Mouse (Mus musculus) cerebellum, postnatal 10 days (tissue): ENCODE results near the gene Epb41.

Experiments used
- DNase-seq, 2 experiments: peaks; one replicate each; pipeline ENCODE4 v3.0.0; 2021; ENCODE audit warnings: mixed read lengths in 2 of 2

Epb41 gene

DNA sequence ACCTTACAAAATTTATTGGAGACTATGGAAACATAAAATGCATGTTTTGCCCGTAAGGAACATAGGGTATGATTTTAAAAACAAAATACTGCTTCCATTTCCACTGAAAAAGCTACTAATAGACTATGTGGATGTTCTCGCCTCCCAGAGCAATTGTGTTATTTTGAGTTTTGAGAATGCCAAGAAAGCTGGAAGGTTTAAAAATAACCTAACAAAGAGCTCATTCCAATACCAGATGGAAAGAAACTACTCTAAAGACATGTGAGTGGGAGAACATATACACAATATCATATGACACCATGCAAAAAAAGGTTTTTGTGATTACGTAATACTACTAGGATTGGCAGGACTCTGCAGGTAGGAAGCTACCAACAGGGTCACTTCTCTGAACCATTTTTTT, 31.4 kb downstream of the Epb41 start:
- DNase-seq = no peak

DNA sequence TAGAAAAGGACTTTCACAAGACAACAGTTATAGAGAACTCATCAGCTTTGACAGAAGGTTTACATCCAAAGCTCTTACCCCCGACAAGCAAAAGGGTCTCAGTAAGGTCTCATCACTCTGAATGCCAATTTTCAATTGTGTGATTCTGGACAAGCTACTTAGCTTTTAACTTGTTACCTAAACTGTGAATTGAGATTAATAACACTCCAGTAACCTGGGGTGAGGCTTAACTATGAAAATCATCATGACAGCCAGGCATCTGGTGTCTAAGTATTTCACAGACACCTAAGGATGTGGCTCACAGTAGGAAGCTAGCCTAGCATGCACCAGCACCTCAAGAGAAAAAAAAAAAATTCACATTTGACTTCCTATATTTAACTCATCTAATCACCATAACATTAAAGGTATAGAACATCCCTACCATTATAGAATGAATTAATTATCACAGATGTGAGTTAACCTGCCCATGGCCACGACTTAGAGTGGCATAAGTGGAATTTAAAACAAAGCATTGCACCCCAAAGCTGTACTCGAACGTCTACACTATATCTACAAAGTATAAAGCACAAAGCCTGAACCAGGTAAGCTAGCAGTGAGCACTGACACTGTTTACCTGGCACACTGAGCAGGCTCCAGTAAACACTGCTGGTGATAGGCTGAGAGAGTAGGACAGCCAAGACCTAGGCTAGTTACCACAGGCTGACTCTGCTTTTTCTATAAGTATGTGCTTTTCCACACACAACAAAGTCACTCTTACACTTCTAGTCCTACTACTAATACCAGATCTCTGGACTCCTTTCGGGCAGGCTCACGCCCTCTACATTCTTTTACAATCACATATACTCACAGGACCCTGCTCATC, 33.4 kb downstream of the Epb41 start:
- no peak for DNase-seq

GRCm38 (mm10) chr4:132039975-132040645, 35.0 kb downstream of the Epb41 start:
- no peak for DNase-seq

GRCm38 (mm10) chr4:132039521-132039920, 35.6 kb downstream of the Epb41 start:
- DNase-seq = no peak

DNA sequence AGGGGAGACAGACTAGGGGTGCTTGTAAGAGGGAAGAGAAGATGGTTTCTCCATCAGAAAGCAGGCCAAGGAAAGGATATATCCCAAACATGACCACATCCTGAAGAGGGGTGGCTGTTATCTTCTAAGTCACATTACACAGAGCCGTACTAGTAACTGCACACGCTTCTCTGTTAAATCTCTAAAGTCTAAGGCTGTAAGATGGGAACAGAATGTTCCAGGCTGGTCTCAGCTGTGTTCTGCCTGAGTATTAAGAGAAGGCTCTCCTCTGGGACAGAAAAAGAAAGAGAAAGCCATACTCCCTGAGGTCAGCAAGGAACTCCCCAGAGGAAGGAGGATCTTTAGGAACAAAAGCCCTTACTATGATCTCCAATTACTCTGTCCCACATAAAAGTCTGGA, 36.3 kb downstream of the Epb41 start:
- no peak for DNase-seq

DNA sequence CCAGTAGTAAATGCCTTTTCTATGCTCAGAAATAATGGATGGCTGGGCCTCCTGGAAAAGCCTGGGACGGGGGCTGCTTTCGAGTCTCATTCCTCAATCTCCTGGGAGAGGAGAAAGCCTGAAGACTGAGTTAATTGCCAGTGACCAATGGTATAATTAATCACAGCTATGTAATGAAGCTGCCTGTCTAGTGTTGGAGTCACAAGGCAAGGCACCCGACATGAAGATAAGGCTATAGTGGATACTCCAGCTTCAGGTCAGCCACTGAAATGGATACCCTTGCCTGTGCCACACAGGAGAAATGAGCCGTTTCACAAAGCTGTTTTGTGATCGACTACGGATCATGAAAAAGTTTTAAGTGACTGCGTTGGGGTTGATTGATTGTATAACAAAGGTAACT, 37.1 kb downstream of the Epb41 start:
- DNase-seq = no peak

DNA sequence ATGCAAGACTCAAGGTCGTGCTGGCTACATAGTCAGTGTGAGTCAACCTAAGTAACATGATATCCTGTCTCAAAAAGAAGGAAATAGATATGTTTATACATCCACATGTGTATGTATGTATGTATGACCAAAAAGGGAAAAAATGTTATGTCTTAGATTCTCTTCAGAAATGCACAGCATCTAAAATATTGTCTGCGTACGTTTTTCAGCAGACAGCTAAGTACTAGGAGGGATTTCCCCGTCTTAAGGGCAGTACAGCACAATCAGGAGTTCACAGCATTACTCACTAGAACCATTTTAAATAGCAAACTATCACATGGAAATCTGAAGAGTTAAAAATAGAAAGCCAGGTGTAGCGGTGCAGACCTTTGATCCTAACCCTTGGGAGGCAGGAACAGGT, 38.0 kb downstream of the Epb41 start:
- no peak for DNase-seq

DNA sequence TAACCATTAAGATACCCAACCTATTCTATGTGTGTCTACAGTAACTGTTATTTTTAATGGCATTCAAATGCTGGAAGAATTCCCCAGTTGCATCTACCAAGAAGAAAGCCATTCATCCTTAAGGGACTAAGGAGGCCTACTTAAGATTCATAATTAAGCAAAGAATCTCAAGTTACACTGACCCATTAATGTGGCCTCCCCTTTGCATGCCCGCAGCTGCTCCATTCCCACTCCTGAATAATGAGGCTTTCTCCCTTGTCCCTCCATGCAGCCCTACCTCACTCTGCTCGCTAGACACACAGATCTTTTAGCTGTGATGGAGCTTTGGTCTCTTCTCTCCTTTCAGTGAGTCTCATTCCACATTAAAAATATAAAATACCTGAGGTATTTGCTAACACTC, 40.9 kb downstream of the Epb41 start:
- DNase-seq = no peak

- no peak for DNase-seq
Observed at GRCm38 (mm10) chr4:132033183-132033582, 41.9 kb downstream of the Epb41 start.

GRCm38 (mm10) chr4:132029851-132030741, 45.0 kb downstream of the Epb41 start:
- DNase-seq = no peak

DNA sequence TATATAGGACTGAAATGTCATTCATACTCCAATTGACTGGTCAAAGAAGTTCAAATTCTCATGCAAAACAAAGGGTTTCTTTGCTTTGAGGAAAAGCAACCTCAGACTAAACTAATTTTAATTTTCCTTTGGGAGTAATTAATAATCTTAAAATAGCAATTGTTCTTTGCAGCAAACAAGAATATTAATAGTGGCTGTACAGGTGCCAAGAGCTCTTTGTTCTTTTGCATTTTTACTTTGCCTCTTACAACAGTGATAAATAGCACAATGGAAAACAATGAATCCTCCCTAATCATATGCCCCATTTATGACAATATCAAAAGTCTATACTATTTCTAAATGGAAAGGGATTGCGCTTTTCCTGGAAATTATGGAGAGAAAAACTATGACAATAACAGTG, 47.3 kb downstream of the Epb41 start:
- no peak for DNase-seq

GRCm38 (mm10) chr4:132027167-132027566, 48.0 kb downstream of the Epb41 start:
- DNase-seq = no peak

DNA sequence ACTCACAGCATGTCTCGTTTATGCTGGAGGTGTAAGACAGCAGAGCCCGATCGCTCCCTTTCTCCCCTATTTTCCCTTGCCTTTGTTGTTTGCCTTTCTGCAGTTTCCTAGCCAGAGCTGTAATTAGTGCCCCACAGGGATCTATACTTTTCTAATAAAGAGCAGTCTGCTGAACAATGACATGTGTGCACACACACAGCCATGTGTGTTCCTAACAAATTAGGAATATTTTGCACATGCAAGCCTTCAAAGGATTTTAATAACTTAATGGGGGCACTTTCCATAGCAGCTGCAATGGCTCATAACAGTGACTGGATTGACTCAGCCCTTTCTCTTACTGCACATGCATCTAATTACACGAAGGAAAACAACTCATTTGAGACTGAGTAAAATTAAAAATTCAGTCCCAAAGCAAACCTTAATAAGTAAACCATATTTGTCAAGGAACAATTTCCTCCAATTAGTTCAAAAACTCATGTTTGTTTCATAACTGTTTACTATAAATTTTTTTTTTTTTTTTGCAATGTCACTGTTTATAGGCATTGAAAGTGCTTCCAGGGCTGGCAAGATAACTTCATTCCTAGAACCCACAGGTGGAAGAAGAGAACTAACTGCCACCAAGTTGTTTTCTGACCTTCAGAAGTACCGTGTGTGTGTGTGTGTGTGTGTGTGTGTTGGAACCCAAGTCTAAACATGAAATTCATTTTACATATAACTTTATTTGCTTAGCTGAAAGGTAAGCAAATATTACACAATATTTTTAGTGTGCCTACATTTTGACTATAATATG, 49.2 kb downstream of the Epb41 start:
- no peak for DNase-seq

- no peak for DNase-seq
Observed at GRCm38 (mm10) chr4:132025264-132025663, 49.9 kb downstream of the Epb41 start.

DNA sequence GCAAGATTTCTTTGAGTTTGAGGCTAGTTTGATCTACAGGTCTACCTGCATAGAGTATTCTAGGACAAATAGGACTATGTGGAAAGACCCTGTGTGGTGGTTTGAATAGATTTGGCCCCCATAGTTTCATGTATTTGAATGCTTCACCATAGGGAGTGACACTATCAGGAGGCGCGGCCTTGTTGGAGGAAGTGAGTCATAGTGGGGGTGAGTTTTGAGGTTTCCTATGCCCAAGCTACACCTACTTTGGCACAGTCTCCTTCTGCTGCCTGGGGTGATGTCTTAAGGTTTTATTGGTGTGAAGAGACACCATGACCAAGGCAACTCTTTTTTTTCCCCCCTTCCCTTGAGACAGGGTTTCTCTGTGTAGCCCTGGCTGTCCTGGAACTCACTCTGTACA, 51.3 kb downstream of the Epb41 start:
- no peak for DNase-seq

- DNase-seq = peak in 1 of 2 experiments; percentile 22
Observed at GRCm38 (mm10) chr4:132022639-132023038, 52.5 kb downstream of the Epb41 start.

- no peak for DNase-seq
Observed at GRCm38 (mm10) chr4:132021883-132022282, 53.2 kb downstream of the Epb41 start.

DNA sequence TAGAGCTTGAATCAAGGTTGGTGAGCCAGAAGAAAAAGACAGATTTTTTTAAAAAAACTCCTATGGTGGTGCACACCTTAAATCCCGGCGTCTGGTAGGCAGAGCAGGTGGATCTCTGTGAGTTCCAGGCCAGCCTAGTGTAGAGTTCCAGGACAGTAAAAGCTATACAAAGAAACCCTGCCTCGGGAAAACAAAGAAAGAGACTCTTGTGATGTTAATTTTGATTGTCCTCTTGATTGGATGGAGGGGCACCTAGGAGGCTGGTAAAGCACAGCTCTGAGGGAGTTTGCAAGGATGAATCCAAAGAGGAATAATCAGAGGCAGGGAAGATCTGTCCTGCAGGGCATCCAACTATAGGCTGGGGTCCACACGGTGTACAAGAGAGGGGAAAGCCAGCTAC, 56.6 kb downstream of the Epb41 start:
- no peak for DNase-seq

GRCm38 (mm10) chr4:132015374-132015773, 59.7 kb downstream of the Epb41 start:
- DNase-seq = no peak

DNA sequence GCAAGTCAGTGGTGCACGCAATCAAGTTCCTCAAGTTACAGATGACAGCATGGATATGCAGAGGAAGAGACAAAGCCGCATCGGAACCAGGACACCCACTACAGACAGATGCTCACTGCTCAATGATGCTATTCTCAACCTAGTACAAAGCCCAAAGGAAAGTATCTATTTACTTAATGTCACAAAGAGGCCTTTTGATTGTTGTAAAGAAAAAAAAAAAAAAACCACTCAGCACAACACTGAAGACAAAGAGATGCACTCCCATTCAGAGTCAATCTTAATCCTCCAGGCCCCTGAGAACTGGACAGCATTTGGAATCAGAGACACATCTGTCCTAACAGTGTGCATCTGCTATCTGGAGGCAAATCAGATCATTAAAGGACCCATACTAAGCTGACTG, 63.5 kb downstream of the Epb41 start:
- no peak for DNase-seq

DNA sequence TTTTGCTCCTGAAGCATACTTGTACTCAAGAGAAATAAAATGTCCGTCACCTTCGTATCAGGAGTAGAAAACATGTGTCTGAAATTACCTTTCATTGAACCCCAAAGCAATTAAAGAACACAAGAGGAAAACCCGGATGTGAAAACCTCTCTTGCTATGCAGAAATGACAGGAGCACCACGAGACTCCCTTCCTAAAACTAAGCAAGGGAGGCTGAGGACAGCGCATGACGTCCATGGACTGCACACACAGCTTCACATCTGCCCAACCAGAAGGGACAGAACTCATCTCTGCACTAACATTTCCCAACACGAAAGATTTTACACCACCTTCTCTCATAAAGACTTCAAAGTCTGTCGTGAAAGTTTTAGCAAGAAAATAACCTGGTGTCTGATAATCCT, 64.7 kb downstream of the Epb41 start:
- DNase-seq = no peak

GRCm38 (mm10) chr4:132008191-132008590, 66.9 kb downstream of the Epb41 start:
- no peak for DNase-seq

- no peak for DNase-seq
Observed at GRCm38 (mm10) chr4:132007123-132007522, 68.0 kb downstream of the Epb41 start.
